Mouse (Mus musculus): ENCODE data around the gene Gnaz. TPM values are rescaled to one million over a fixed set of nuclear protein-coding genes. Genes with fewer than 3 reads are reported as not detected.

The Gnaz gene
- polyA plus RNA-seq, 1 experiment, result 0.44 TPM

DNA sequence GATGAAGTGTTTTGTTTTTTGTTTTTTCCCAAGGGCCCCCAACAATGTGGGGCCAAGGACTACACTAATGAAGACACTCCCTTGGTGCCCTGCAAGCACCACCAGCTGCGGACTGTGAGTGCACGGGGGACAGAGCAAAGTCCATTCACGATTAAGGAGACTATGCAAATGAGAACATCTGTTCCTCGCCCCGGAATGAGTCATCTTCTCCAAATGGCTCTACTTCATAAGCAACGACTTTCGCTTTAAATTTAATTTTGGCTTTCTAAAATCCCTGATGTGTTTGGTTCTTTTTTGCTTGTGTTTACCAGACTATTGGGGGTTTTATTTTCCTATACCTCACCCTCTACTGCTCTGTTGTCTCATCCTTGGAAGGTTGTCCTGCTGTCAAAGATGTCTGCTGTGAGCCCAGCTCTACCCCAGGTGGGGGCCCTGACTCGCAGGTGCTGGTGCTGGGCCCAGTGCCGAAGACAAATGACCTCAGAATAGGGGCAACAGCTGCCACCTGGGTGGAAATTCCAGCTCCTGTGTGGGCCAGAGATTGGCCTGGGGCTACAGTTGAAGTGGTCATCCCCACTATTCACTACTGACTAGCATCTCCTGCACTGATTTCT is 14.0 kb upstream of the Gnaz start:
- no peaks in the 10 kb centered on the region for H3K4me1 ChIP-seq (ENCODE audit: control insufficient read depth, insufficient read depth, low read length)
- no peak overlapping the region for H3K4me3 ChIP-seq (ENCODE audit: insufficient read depth, low read length)
- H3K27ac ChIP-seq (ENCODE audit: insufficient read depth, low read length), result no peak overlapping the region
- TF ChIP-seq CTCF (IDR thresholded peaks at IDR 0.05; ENCODE audit: borderline replicate concordance, insufficient read depth, low read length) (no peak), POLR2A (IDR thresholded peaks at IDR 0.05; ENCODE audit: low read depth, low read length) (no peak)

DNA sequence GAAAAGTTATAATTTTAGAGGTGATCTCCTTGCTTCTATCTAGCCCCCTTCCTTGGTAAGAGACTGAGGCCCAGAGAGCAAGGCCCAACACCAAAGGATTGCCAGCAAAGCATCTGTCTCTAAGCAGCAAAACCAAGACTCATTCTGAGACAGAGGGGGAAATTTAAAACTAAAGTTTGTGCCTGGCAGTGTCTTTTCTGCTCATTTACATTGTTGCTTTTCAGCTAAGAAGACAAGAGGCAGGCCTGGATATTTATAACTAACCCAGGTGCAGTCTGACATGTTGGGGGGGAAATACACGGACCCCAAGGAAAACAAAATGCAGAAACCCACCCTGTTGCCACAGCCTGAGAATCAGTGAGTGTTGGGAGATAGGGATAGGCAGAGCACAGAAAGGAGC is 2.6 kb upstream of the Gnaz start:
- Histone ChIP-seq H3K4me1 (ENCODE audit: control insufficient read depth, insufficient read depth, low read length) (no peaks in the 10 kb centered on the region; the same call in 1 of the 2 replicates), H3K27ac (ENCODE audit: insufficient read depth, low read length) (no peak overlapping the region), H3K4me3 (ENCODE audit: insufficient read depth, low read length) (no peak overlapping the region)
- no peak for TF ChIP-seq CTCF (IDR thresholded peaks at IDR 0.05; ENCODE audit: borderline replicate concordance, insufficient read depth, low read length)
- no peak for TF ChIP-seq POLR2A (IDR thresholded peaks at IDR 0.05; ENCODE audit: low read depth, low read length)

DNA sequence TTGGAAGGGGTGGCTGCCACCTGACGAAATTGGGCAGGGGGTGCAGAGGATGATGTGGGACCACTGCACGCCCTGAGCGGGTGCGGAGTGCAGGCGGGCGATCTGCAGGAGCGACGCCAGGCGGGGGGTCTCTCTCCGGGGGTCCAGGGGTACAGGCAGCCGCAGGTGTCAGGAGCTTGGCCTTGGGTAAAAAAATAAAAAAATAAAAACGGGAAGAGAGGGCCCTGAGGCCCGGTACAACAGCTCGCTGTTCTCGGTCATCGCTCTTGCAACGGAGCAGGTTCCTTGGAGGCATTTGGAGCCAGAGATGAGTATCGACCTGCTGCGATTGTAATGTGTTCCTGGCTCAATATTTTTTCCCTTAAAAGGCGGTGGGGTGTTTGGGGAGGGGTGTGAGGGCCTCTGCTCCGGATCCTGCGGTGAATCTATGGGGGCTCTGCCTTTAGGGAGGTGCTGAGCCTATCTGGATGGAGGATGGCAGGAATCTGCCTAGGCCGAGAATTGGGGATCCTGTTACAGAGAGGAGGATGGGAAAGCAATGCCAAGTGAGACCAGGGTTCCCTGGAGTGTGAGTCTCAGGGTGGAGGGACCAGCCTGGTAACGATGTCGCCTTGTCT is 782 bp downstream of the Gnaz start:
- Histone ChIP-seq H3K4me3 (ENCODE audit: insufficient read depth, low read length) (peak overlapping the region; percentile 34; the same call in 1 of the 2 replicates), H3K27ac (ENCODE audit: insufficient read depth, low read length) (no peak overlapping the region)
- TF ChIP-seq CTCF (IDR thresholded peaks at IDR 0.05; ENCODE audit: borderline replicate concordance, insufficient read depth, low read length), result no peak
- TF ChIP-seq POLR2A (IDR thresholded peaks at IDR 0.05; ENCODE audit: low read depth, low read length), result no peak

DNA sequence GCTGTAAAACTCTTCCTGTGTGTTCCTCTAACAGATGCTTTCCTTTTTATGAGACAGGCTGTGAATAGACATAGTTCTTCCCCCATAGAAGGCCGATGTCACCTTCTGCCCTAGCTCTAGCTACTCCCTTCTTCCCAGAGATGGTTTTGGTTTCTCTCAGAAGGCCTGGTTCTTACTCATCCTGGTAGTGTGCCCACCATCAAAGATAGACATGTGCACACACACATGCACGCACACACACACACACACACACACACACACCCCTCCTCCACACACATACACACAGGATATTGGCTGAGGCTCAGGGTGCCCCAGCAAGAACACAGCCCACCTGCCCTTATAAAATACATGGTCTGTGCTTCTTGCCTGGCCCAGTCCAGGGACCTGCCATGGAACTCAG is 2.3 kb downstream of the Gnaz start:
- TF ChIP-seq CTCF (IDR thresholded peaks at IDR 0.05; ENCODE audit: borderline replicate concordance, insufficient read depth, low read length) (no peak), POLR2A (IDR thresholded peaks at IDR 0.05; ENCODE audit: low read depth, low read length) (no peak)
- no peak overlapping the region for H3K27ac ChIP-seq (ENCODE audit: insufficient read depth, low read length)
- no peaks in the 10 kb centered on the region; the same call in 1 of the 2 replicates for H3K4me1 ChIP-seq (ENCODE audit: control insufficient read depth, insufficient read depth, low read length)
- no peak overlapping the region for H3K4me3 ChIP-seq (ENCODE audit: insufficient read depth, low read length)

More for the DNA sequence above, 782 bp downstream of the Gnaz start:
- H3K4me1 ChIP-seq (ENCODE audit: control insufficient read depth, insufficient read depth, low read length), result no peaks in the 10 kb centered on the region; the same call in 1 of the 2 replicates

DNA sequence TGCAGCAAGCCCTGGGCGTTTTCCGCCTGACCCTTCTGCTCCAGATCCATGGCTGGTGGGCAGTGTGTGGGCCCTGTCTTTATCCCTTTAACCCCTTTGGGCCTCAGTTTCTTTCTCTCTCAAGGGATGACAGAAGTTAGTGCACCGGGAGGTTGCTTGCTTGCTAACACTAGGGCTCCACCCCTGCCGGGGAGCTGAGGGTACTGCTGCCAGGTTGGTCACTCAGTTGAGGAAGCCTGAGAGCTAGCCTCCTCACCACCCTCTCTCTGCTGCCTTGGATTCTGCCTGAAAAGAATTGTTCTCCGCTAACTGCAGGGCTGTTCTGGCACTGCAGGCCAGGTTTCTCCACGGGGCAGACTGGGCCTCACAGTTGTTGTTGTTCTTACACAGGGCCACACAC is 6.0 kb downstream of the Gnaz start:
- H3K4me1 ChIP-seq (ENCODE audit: control insufficient read depth, insufficient read depth, low read length), result no peaks in the 10 kb centered on the region; the same call in 1 of the 2 replicates
- no peak overlapping the region for H3K27ac ChIP-seq (ENCODE audit: insufficient read depth, low read length)
- H3K4me3 ChIP-seq (ENCODE audit: insufficient read depth, low read length), result no peak overlapping the region
- TF ChIP-seq POLR2A (IDR thresholded peaks at IDR 0.05; ENCODE audit: low read depth, low read length) (no peak), CTCF (IDR thresholded peaks at IDR 0.05; ENCODE audit: borderline replicate concordance, insufficient read depth, low read length) (no peak)

DNA sequence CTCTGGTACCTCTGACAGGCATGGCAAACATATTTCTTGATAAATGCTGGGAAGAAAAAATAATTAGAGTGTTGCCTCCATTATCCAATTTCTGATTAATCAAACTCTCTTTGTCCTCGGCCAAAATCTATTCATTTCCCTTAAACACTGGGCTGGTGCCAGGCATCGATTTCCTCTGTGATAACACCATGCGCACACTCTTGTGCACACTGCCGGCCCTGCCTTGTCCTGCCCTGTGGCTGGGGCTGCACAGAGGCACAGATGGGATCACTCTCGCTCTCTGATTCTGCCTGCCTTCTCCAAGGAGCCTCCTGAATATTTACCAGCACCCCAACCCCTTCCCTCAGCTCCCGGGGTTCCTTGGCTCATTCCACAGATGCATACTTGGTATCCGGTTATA is 8.6 kb downstream of the Gnaz start:
- Histone ChIP-seq H3K4me3 (ENCODE audit: insufficient read depth, low read length) (no peak overlapping the region), H3K27ac (ENCODE audit: insufficient read depth, low read length) (no peak overlapping the region), H3K4me1 (ENCODE audit: control insufficient read depth, insufficient read depth, low read length) (no peaks in the 10 kb centered on the region)
- no peak for TF ChIP-seq CTCF (IDR thresholded peaks at IDR 0.05; ENCODE audit: borderline replicate concordance, insufficient read depth, low read length)
- TF ChIP-seq POLR2A (IDR thresholded peaks at IDR 0.05; ENCODE audit: low read depth, low read length), result no peak

DNA sequence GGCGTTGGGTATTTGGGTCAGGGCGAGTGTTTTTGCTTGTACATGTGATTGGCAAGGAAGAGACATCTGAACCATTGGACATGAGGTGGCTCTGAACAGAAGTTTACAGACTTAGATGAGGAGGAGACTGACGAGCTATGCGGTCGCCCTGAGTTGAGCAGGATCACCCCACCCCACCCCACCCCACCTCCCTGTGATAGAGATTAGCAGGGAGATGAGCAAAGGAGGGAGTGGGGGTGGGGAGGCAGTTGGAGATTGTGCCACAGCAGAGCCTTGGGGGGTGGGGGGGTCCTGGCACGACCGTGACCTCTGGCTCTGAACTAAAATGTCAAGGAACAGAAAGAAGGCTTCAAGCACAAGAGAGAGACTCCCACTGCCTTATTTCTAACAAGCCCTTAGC is 9.5 kb downstream of the Gnaz start:
- Histone ChIP-seq H3K4me3 (ENCODE audit: insufficient read depth, low read length) (no peak overlapping the region), H3K27ac (ENCODE audit: insufficient read depth, low read length) (no peak overlapping the region), H3K4me1 (ENCODE audit: control insufficient read depth, insufficient read depth, low read length) (no peaks in the 10 kb centered on the region)
- TF ChIP-seq POLR2A (IDR thresholded peaks at IDR 0.05; ENCODE audit: low read depth, low read length) (no peak), CTCF (IDR thresholded peaks at IDR 0.05; ENCODE audit: borderline replicate concordance, insufficient read depth, low read length) (no peak)

DNA sequence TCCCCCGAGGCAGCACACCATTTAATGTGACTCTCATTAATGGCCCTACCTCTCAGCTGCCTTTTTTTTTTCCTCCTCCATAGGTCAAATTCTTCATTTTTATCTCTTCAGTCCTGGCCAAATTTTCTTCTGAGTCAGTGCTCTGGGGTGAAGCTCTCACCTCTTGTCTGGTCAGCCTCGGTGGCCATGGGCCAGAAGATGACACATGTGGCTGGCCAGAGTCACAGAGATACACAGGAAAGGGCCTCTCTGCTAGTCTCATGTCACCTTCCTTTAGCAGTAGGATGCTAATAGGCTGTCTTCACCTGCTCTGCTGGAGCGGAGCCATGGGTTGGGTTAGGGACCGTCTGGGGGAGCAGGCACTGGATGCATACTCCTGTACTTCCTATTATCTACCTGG is 11.1 kb downstream of the Gnaz start:
- Histone ChIP-seq H3K4me1 (ENCODE audit: control insufficient read depth, insufficient read depth, low read length) (no peaks in the 10 kb centered on the region), H3K4me3 (ENCODE audit: insufficient read depth, low read length) (no peak overlapping the region), H3K27ac (ENCODE audit: insufficient read depth, low read length) (no peak overlapping the region)
- TF ChIP-seq CTCF (IDR thresholded peaks at IDR 0.05; ENCODE audit: borderline replicate concordance, insufficient read depth, low read length) (no peak), POLR2A (IDR thresholded peaks at IDR 0.05; ENCODE audit: low read depth, low read length) (no peak)

DNA sequence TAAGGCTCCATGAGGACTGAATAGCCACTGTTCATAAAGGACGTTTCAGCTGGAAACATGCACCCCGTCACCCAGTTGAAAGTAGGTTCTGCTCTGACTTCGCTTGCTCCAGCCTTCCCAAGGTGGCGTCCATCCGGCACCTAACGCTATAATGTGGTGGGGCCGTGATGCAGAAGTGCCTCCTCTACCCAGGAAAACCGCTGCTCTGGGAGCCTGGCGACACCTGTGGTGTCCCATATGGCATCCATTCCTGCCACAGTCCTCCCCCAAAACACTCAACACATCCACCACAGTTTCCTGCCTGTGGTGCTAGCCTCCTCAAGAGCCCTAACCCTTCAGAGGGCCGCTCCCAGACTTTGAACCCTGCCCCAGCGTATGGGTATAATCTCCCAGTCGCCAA is 14.2 kb downstream of the Gnaz start:
- TF ChIP-seq CTCF (IDR thresholded peaks at IDR 0.05; ENCODE audit: borderline replicate concordance, insufficient read depth, low read length) (no peak), POLR2A (IDR thresholded peaks at IDR 0.05; ENCODE audit: low read depth, low read length) (no peak)
- Histone ChIP-seq H3K4me3 (ENCODE audit: insufficient read depth, low read length) (no peak overlapping the region), H3K27ac (ENCODE audit: insufficient read depth, low read length) (no peak overlapping the region), H3K4me1 (ENCODE audit: control insufficient read depth, insufficient read depth, low read length) (no peaks in the 10 kb centered on the region)

DNA sequence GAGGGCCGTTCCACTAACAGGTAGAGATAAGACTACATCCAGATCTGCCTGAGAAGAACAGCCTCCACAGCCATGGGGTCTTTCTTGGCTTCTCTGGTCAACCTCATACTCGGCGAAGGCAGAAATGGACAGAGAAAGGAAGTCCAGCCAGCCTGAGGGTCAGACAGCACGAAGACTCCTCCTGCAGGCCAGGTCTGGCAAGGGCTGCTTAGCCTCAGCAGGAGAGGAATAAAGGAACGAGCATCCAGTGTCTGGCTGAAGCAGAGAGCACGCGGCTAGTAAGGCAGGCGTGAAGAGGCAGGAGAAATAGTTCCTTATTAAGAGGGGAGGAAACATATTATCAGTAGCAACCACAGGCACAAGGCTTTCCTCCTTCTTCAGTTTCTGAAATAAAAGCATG is 16.2 kb downstream of the Gnaz start:
- TF ChIP-seq POLR2A (IDR thresholded peaks at IDR 0.05; ENCODE audit: low read depth, low read length) (no peak), CTCF (IDR thresholded peaks at IDR 0.05; ENCODE audit: borderline replicate concordance, insufficient read depth, low read length) (no peak)
- Histone ChIP-seq H3K4me3 (ENCODE audit: insufficient read depth, low read length) (no peak overlapping the region), H3K27ac (ENCODE audit: insufficient read depth, low read length) (no peak overlapping the region), H3K4me1 (ENCODE audit: control insufficient read depth, insufficient read depth, low read length) (no peaks in the 10 kb centered on the region)

Measured in embryonic fibroblast, embryonic 13.5 days (primary cell).